Mouse (Mus musculus): ENCODE measurements around the gene 2310007B03Rik. TPM values are rescaled to one million over a fixed set of nuclear protein-coding genes. Genes with fewer than 3 reads are reported as not detected.

The 2310007B03Rik gene
- polyA plus RNA-seq, 1 experiment from 2014 or later = 0.19 TPM

GRCm38 (mm10) chr1:93139713-93140112 lies 21.0 kb downstream of the 2310007B03Rik start:
- no peak overlapping the region for H3K4me2 ChIP-seq (ENCODE audit: low read length)
- ATAC-seq = no peak
- no peaks in the 10 kb centered on the region for H3K4me1 ChIP-seq (replicated peaks; ENCODE audit: control insufficient read depth, insufficient read depth, low read length)
- H3K9me3 ChIP-seq (ENCODE audit: control insufficient read depth, low read length) = no peaks in the 10 kb centered on the region
- WGBS = 89% methylated on average over 7 of the region's 7 CpGs
- H3K27me3 ChIP-seq (replicated peaks; ENCODE audit: control insufficient read depth, insufficient read depth, low read length) = no peaks in the 10 kb centered on the region
- no peak overlapping the region for H3K4me3 ChIP-seq (replicated peaks; ENCODE audit: low read length)
- H3K36me3 ChIP-seq (ENCODE audit: control insufficient read depth, insufficient read depth) = no peaks in the 10 kb centered on the region
- H3K9ac ChIP-seq (replicated peaks; ENCODE audit: low read depth, low read length) = no peak overlapping the region
- H3K27ac ChIP-seq (ENCODE audit: low read length) = no peak overlapping the region

- Histone ChIP-seq H3K36me3 (ENCODE audit: control insufficient read depth, insufficient read depth) (no peaks in the 10 kb centered on the region), H3K4me3 (replicated peaks; ENCODE audit: low read length) (no peak overlapping the region), H3K9me3 (ENCODE audit: control insufficient read depth, low read length) (no peaks in the 10 kb centered on the region), H3K4me1 (replicated peaks; ENCODE audit: control insufficient read depth, insufficient read depth, low read length) (no peaks in the 10 kb centered on the region), H3K27ac (ENCODE audit: low read length) (no peak overlapping the region), H3K27me3 (replicated peaks; ENCODE audit: control insufficient read depth, insufficient read depth, low read length) (no peaks in the 10 kb centered on the region), H3K9ac (replicated peaks; ENCODE audit: low read depth, low read length) (no peak overlapping the region), H3K4me2 (ENCODE audit: low read length) (no peak overlapping the region)
- WGBS = 75% methylated on average over 6 of the region's 6 CpGs
- no peak for ATAC-seq
These were observed 22.2 kb downstream of the 2310007B03Rik start for GRCm38 (mm10) chr1:93138534-93138933.

- WGBS = 89% methylated on average over 12 of the region's 12 CpGs
These were observed 25.7 kb downstream of the 2310007B03Rik start, which contains the start of gene Agxt for GRCm38 (mm10) chr1:93135036-93135526. Gene Agxt, plus strand, starts transcription at chr1:93135240.

GRCm38 (mm10) chr1:93132676-93133075 lies 28.1 kb downstream of the 2310007B03Rik start:
- Histone ChIP-seq H3K9me3 (ENCODE audit: control insufficient read depth, low read length) (no peaks in the 10 kb centered on the region), H3K9ac (replicated peaks; ENCODE audit: low read depth, low read length) (no peak overlapping the region), H3K4me2 (ENCODE audit: low read length) (no peak overlapping the region), H3K36me3 (ENCODE audit: control insufficient read depth, insufficient read depth) (no peaks in the 10 kb centered on the region), H3K4me1 (replicated peaks; ENCODE audit: control insufficient read depth, insufficient read depth, low read length) (no peaks in the 10 kb centered on the region), H3K4me3 (replicated peaks; ENCODE audit: low read length) (no peak overlapping the region), H3K27ac (ENCODE audit: low read length) (no peak overlapping the region), H3K27me3 (replicated peaks; ENCODE audit: control insufficient read depth, insufficient read depth, low read length) (no peaks in the 10 kb centered on the region; the same call in 1 of the 2 replicates)
- 79% methylated on average over 8 of the region's 8 CpGs for WGBS
- ATAC-seq = no peak

More at GRCm38 (mm10) chr1:93135036-93135526, 25.7 kb downstream of the 2310007B03Rik start, which contains the start of gene Agxt:
- no peak within 1 kb of the TSS for H3K4me2 ChIP-seq (ENCODE audit: low read length)
- H3K27ac ChIP-seq (ENCODE audit: low read length) = no peak within 1 kb of the TSS
- no peaks in the 10 kb centered on the region for H3K36me3 ChIP-seq (ENCODE audit: control insufficient read depth, insufficient read depth)
- H3K9me3 ChIP-seq (ENCODE audit: control insufficient read depth, low read length) = no peaks in the 10 kb centered on the region
- H3K9ac ChIP-seq (replicated peaks; ENCODE audit: low read depth, low read length) = no peak within 1 kb of the TSS
- H3K27me3 ChIP-seq (replicated peaks; ENCODE audit: control insufficient read depth, insufficient read depth, low read length) = no peaks in the 10 kb centered on the region
- no peak within 1 kb of the TSS for H3K4me3 ChIP-seq (replicated peaks; ENCODE audit: low read length)
- no peak for ATAC-seq
- no peaks in the 10 kb centered on the region for H3K4me1 ChIP-seq (replicated peaks; ENCODE audit: control insufficient read depth, insufficient read depth, low read length)

- no peaks in the 10 kb centered on the region for H3K4me1 ChIP-seq (replicated peaks; ENCODE audit: control insufficient read depth, insufficient read depth, low read length)
- WGBS = 70% methylated on average over 10 of the region's 10 CpGs
These were observed 30.3 kb downstream of the 2310007B03Rik start for GRCm38 (mm10) chr1:93130242-93130983.

GRCm38 (mm10) chr1:93128710-93129349 lies 31.9 kb downstream of the 2310007B03Rik start:
- no peak overlapping the region for H3K4me2 ChIP-seq (ENCODE audit: low read length)
- no peak overlapping the region for H3K27ac ChIP-seq (ENCODE audit: low read length)
- H3K9me3 ChIP-seq (ENCODE audit: control insufficient read depth, low read length) = no peaks in the 10 kb centered on the region
- 32% methylated on average over 6 of the region's 6 CpGs for WGBS
- no peak overlapping the region for H3K9ac ChIP-seq (replicated peaks; ENCODE audit: low read depth, low read length)
- ATAC-seq = peak; percentile 58
- H3K4me3 ChIP-seq (replicated peaks; ENCODE audit: low read length) = no peak overlapping the region
- no peaks in the 10 kb centered on the region for H3K4me1 ChIP-seq (replicated peaks; ENCODE audit: control insufficient read depth, insufficient read depth, low read length)
- no peaks in the 10 kb centered on the region for H3K36me3 ChIP-seq (ENCODE audit: control insufficient read depth, insufficient read depth)
- no peaks in the 10 kb centered on the region; the same call in 1 of the 2 replicates for H3K27me3 ChIP-seq (replicated peaks; ENCODE audit: control insufficient read depth, insufficient read depth, low read length)

More at GRCm38 (mm10) chr1:93130242-93130983, 30.3 kb downstream of the 2310007B03Rik start:
- Histone ChIP-seq H3K9me3 (ENCODE audit: control insufficient read depth, low read length) (no peaks in the 10 kb centered on the region), H3K27ac (ENCODE audit: low read length) (no peak overlapping the region), H3K27me3 (replicated peaks; ENCODE audit: control insufficient read depth, insufficient read depth, low read length) (no peaks in the 10 kb centered on the region; the same call in 1 of the 2 replicates), H3K36me3 (ENCODE audit: control insufficient read depth, insufficient read depth) (no peaks in the 10 kb centered on the region), H3K4me2 (ENCODE audit: low read length) (no peak overlapping the region), H3K9ac (replicated peaks; ENCODE audit: low read depth, low read length) (no peak overlapping the region), H3K4me3 (replicated peaks; ENCODE audit: low read length) (no peak overlapping the region)
- no peak for ATAC-seq

GRCm38 (mm10) chr1:93128209-93128608 lies 32.5 kb downstream of the 2310007B03Rik start:
- Histone ChIP-seq H3K4me2 (ENCODE audit: low read length) (no peak overlapping the region), H3K4me1 (replicated peaks; ENCODE audit: control insufficient read depth, insufficient read depth, low read length) (no peaks in the 10 kb centered on the region), H3K9me3 (ENCODE audit: control insufficient read depth, low read length) (no peaks in the 10 kb centered on the region), H3K36me3 (ENCODE audit: control insufficient read depth, insufficient read depth) (no peaks in the 10 kb centered on the region), H3K9ac (replicated peaks; ENCODE audit: low read depth, low read length) (no peak overlapping the region), H3K4me3 (replicated peaks; ENCODE audit: low read length) (no peak overlapping the region), H3K27me3 (replicated peaks; ENCODE audit: control insufficient read depth, insufficient read depth, low read length) (no peaks in the 10 kb centered on the region; the same call in 1 of the 2 replicates), H3K27ac (ENCODE audit: low read length) (no peak overlapping the region)
- ATAC-seq = no peak
- 79% methylated on average over 8 of the region's 8 CpGs for WGBS

GRCm38 (mm10) chr1:93125256-93125655 lies 35.5 kb downstream of the 2310007B03Rik start:
- WGBS = 64% methylated on average over 5 of the region's 5 CpGs
- ATAC-seq = no peak
- H3K36me3 ChIP-seq (ENCODE audit: control insufficient read depth, insufficient read depth) = no peaks in the 10 kb centered on the region
- H3K27me3 ChIP-seq (replicated peaks; ENCODE audit: control insufficient read depth, insufficient read depth, low read length) = no peaks in the 10 kb centered on the region; the same call in 1 of the 2 replicates
- no peak overlapping the region for H3K9ac ChIP-seq (replicated peaks; ENCODE audit: low read depth, low read length)
- H3K27ac ChIP-seq (ENCODE audit: low read length) = no peak overlapping the region
- H3K4me2 ChIP-seq (ENCODE audit: low read length) = no peak overlapping the region
- no peaks in the 10 kb centered on the region for H3K4me1 ChIP-seq (replicated peaks; ENCODE audit: control insufficient read depth, insufficient read depth, low read length)
- H3K4me3 ChIP-seq (replicated peaks; ENCODE audit: low read length) = no peak overlapping the region
- no peaks in the 10 kb centered on the region for H3K9me3 ChIP-seq (ENCODE audit: control insufficient read depth, low read length)

GRCm38 (mm10) chr1:93124066-93124465 lies 36.7 kb downstream of the 2310007B03Rik start:
- H3K4me3 ChIP-seq (replicated peaks; ENCODE audit: low read length) = no peak overlapping the region
- WGBS = 82% methylated on average over 8 of the region's 8 CpGs
- H3K27me3 ChIP-seq (replicated peaks; ENCODE audit: control insufficient read depth, insufficient read depth, low read length) = no peaks in the 10 kb centered on the region
- H3K9me3 ChIP-seq (ENCODE audit: control insufficient read depth, low read length) = no peaks in the 10 kb centered on the region
- no peak overlapping the region for H3K9ac ChIP-seq (replicated peaks; ENCODE audit: low read depth, low read length)
- no peaks in the 10 kb centered on the region for H3K36me3 ChIP-seq (ENCODE audit: control insufficient read depth, insufficient read depth)
- H3K4me2 ChIP-seq (ENCODE audit: low read length) = no peak overlapping the region
- ATAC-seq = no peak
- no peak overlapping the region for H3K27ac ChIP-seq (ENCODE audit: low read length)
- no peaks in the 10 kb centered on the region for H3K4me1 ChIP-seq (replicated peaks; ENCODE audit: control insufficient read depth, insufficient read depth, low read length)

Data from forebrain, embryonic 16.5 days (tissue).